Mouse (Mus musculus): Measurements from ENCODE around the gene Tex21.

GRCm38 (mm10) chr12:76266875-76267274 is 20.3 kb upstream of the Tex21 start:
- no peak for TF ChIP-seq POLR2A (IDR thresholded peaks at IDR 0.05; ENCODE audit: borderline replicate concordance, insufficient read depth, low read length)
- peak; percentile 44; the same call in 1 of the 2 replicates for TF ChIP-seq CTCF (IDR thresholded peaks at IDR 0.05; ENCODE audit: borderline replicate concordance, insufficient read depth, low read depth, low read length)
